Mouse (Mus musculus) lung, embryonic 14.5 days (tissue): Measurements from ENCODE around the gene Prom1. TPM values are rescaled to one million over a fixed set of nuclear protein-coding genes. Genes with fewer than 3 reads are reported as not detected.

Experiments
- ATAC-seq: fragments of 200-750 bp; cut with Nextera tagmentation; 2 replicates; pipeline ENCODE4 v1.8.0; 2017; ENCODE audit warnings: mild to moderate bottlenecking, moderate TSS enrichment, moderate library complexity; ENCODE audit not compliant: insufficient read depth
- DNase-seq: peaks from one replicate; pipeline ENCODE4 v3.0.0-alpha.2; 2015
- H3K27ac ChIP-seq: fragments of 300-500 bp; sonication (generic); 2 replicates; pipeline ENCODE4 v1.5.1; 2014; ENCODE audit warnings: low read depth, mild to moderate bottlenecking, moderate library complexity
- H3K27me3 ChIP-seq: fragments of 300-500 bp; sonication (generic); 2 replicates; pipeline ENCODE4 v1.6.1; 2014; ENCODE audit warnings: low read length, control low read depth; ENCODE audit not compliant: insufficient read depth
- H3K36me3 ChIP-seq: fragments of 300-500 bp; sonication (generic); 2 replicates; pipeline ENCODE4 v1.6.1; 2014; ENCODE audit warnings: control low read depth; ENCODE audit not compliant: insufficient read depth
- H3K4me1 ChIP-seq: fragments of 300-500 bp; sonication (generic); 2 replicates; pipeline ENCODE4 v1.6.1; 2014; ENCODE audit warnings: antibody characterized with exemption, control low read depth; ENCODE audit not compliant: insufficient read depth
- H3K4me2 ChIP-seq: fragments of 300-500 bp; sonication (generic); 2 replicates; pipeline ENCODE4 v1.6.1; 2014; ENCODE audit warnings: mild to moderate bottlenecking
- H3K4me3 ChIP-seq: fragments of 300-500 bp; sonication (generic); 2 replicates; pipeline ENCODE4 v1.5.1; 2014; ENCODE audit warnings: low read depth, low read length
- H3K9ac ChIP-seq: fragments of 300-500 bp; sonication (generic); 2 replicates; pipeline ENCODE4 v1.6.1; 2014
- H3K9me3 ChIP-seq: fragments of 300-500 bp; sonication (generic); 2 replicates; pipeline ENCODE4 v1.6.1; 2016; ENCODE audit warnings: low read depth, low read length, control low read depth
- CTCF ChIP-seq: IDR thresholded peaks from 2 replicates; pipeline ENCODE4 v1.5.1; 2016; ENCODE audit warnings: antibody characterized with exemption, low read depth
- WGBS: fragments of 180-500 bp; shearing (Covaris S2); extraction: QIAGEN DNeasy Blood & Tissue Kit; methylation state at CpG from one replicate; pipeline ENCODE4 v1.1.7; 2014; 5-methylcytosine and 5-hydroxymethylcytosine counted together
- polyA plus RNA-seq: library from polyadenylated mRNA; unstranded; fragments of >200 nt; fragmentation: Nextera tagmentation; extraction: Ambion mirVana; gene quantifications from 2 replicates; pipeline ENCODE4 v1.2.1, GENCODE M21; 2014

Prom1 gene
- polyA plus RNA-seq, 1 experiment from 2014 or later: 58.0 TPM

- DNase-seq: no peak
- no peak overlapping the region for H3K27ac ChIP-seq
- H3K4me3 ChIP-seq: no peak overlapping the region
- H3K9me3 ChIP-seq: no peaks in the 10 kb centered on the region
- H3K4me1 ChIP-seq: no peaks in the 10 kb centered on the region
- TF ChIP-seq CTCF: no peak
- WGBS: 89% methylated on average over 2 of the region's 2 CpGs
- ATAC-seq: no peak
- H3K4me2 ChIP-seq: no peak overlapping the region
- no peaks in the 10 kb centered on the region for H3K27me3 ChIP-seq
- no peak overlapping the region for H3K9ac ChIP-seq
- H3K36me3 ChIP-seq: no peaks in the 10 kb centered on the region
These were observed 19.6 kb upstream of the Prom1 start for GRCm38 (mm10) chr5:44121390-44121789.

DNA sequence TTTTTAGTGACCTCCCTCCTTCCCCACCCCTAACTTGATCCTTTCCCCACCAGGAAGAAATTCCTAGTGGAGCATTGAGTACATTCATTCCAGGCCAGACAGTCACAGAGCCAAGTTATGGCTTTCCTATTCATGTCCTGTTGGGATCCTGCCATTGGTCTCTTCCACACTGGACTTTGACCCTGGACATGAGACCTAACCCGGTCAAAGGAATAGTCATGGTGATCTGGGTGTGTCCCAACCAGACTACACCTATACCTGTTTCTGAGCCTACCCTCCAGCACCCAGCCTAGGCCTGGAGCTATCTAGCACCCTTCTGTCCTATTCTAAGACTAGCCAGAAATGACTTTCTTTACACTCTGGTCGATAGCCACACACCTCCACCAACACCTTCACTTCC, 11.3 kb upstream of the Prom1 start:
- Histone ChIP-seq H3K4me3 (no peak overlapping the region), H3K4me1 (no peaks in the 10 kb centered on the region), H3K27me3 (no peaks in the 10 kb centered on the region), H3K9ac (no peak overlapping the region), H3K9me3 (no peaks in the 10 kb centered on the region), H3K27ac (no peak overlapping the region), H3K4me2 (no peak overlapping the region), H3K36me3 (no peaks in the 10 kb centered on the region)
- 88% methylated on average over 2 of the region's 2 CpGs for WGBS
- no peak for ATAC-seq
- no peak for TF ChIP-seq CTCF
- DNase-seq: no peak

- H3K4me2 ChIP-seq: no peak overlapping the region
- DNase-seq (no peak), ATAC-seq (no peak)
- no peak overlapping the region for H3K27ac ChIP-seq
- H3K9me3 ChIP-seq: no peaks in the 10 kb centered on the region
- no peaks in the 10 kb centered on the region; the same call in 1 of the 2 replicates for H3K4me1 ChIP-seq
- TF ChIP-seq CTCF: no peak
- H3K36me3 ChIP-seq: no peaks in the 10 kb centered on the region
- no peaks in the 10 kb centered on the region for H3K27me3 ChIP-seq
- no peak overlapping the region for H3K4me3 ChIP-seq
- 60% methylated on average over 2 of the region's 2 CpGs for WGBS
- H3K9ac ChIP-seq: no peak overlapping the region
These were observed 7.3 kb upstream of the Prom1 start for GRCm38 (mm10) chr5:44109121-44109520.

- Histone ChIP-seq H3K27ac (no peak overlapping the region), H3K4me2 (no peak overlapping the region), H3K9ac (no peak overlapping the region), H3K4me1 (no peaks in the 10 kb centered on the region; the same call in 1 of the 2 replicates), H3K27me3 (no peaks in the 10 kb centered on the region), H3K4me3 (no peak overlapping the region), H3K9me3 (no peaks in the 10 kb centered on the region), H3K36me3 (no peaks in the 10 kb centered on the region)
- peak; percentile 27 for DNase-seq
- TF ChIP-seq CTCF: no peak
- no peak for ATAC-seq
- 56% methylated on average over 4 of the region's 4 CpGs for WGBS
These were observed 6.3 kb upstream of the Prom1 start for GRCm38 (mm10) chr5:44108125-44108524.

GRCm38 (mm10) chr5:44105192-44105591, 3.4 kb upstream of the Prom1 start:
- TF ChIP-seq CTCF: no peak
- no peaks in the 10 kb centered on the region; the same call in 1 of the 2 replicates for H3K4me1 ChIP-seq
- no peaks in the 10 kb centered on the region for H3K36me3 ChIP-seq
- WGBS: 37% methylated on average over 4 of the region's 4 CpGs
- H3K27ac ChIP-seq: no peak overlapping the region
- ATAC-seq (no peak), DNase-seq (peak; percentile 20)
- H3K9ac ChIP-seq: no peak overlapping the region
- H3K27me3 ChIP-seq: 0 out of 2 replicates have a peak, but pooled peaks cover 3% of the 10 kb centered on the region
- no peak overlapping the region for H3K4me2 ChIP-seq
- no peaks in the 10 kb centered on the region for H3K9me3 ChIP-seq
- H3K4me3 ChIP-seq: no peak overlapping the region

DNA sequence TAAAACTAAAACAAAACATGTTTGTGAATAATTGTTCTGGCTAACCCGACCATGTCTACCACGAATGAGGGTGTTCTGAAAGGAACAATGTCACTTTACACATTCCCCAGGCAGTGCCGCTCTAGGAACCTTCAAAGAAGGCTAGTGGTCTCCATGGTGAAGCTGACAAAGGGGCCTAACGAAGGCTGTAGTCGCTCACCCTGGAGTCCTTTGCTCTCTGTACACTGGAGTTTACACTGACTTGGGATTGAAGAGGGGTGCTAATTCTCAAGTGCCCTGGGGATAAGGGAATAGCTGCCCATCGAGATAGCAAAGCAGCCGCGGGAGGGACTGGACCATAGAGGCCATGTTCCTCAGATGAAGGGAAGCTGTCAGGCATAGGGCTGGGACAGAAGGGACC, 2.9 kb upstream of the Prom1 start:
- no peak for ATAC-seq
- no peak for TF ChIP-seq CTCF
- DNase-seq: no peak
- Histone ChIP-seq H3K9ac (no peak overlapping the region; the same call in 1 of the 2 replicates), H3K27ac (no peak overlapping the region), H3K9me3 (no peaks in the 10 kb centered on the region), H3K4me1 (no peaks in the 10 kb centered on the region; the same call in 1 of the 2 replicates), H3K4me2 (no peak overlapping the region), H3K4me3 (no peak overlapping the region), H3K27me3 (0 out of 2 replicates have a peak, but pooled peaks cover 3% of the 10 kb centered on the region), H3K36me3 (no peaks in the 10 kb centered on the region)
- 72% methylated on average over 8 of the region's 8 CpGs for WGBS

- Histone ChIP-seq H3K27ac (no peak overlapping the region), H3K4me1 (no peaks in the 10 kb centered on the region; the same call in 1 of the 2 replicates), H3K9me3 (no peaks in the 10 kb centered on the region), H3K4me3 (no peak overlapping the region), H3K9ac (no peak overlapping the region), H3K36me3 (no peaks in the 10 kb centered on the region), H3K27me3 (0 out of 2 replicates have a peak, but pooled peaks cover 3% of the 10 kb centered on the region), H3K4me2 (no peak overlapping the region)
- WGBS: 88% methylated on average over 2 of the region's 2 CpGs
- peak; percentile 45 for TF ChIP-seq CTCF
- ATAC-seq (no peak), DNase-seq (peak; percentile 29)
These were observed 2.3 kb upstream of the Prom1 start for GRCm38 (mm10) chr5:44104120-44104519.
